Mouse (Mus musculus): Measurements from ENCODE around the gene Gm17349.
"Not testable (repeated sequence)": the region's sequence is repeated elsewhere in the genome, so short reads cannot be mapped to it uniquely, and the experiment has no call there.

Gene Gm17349

DNA sequence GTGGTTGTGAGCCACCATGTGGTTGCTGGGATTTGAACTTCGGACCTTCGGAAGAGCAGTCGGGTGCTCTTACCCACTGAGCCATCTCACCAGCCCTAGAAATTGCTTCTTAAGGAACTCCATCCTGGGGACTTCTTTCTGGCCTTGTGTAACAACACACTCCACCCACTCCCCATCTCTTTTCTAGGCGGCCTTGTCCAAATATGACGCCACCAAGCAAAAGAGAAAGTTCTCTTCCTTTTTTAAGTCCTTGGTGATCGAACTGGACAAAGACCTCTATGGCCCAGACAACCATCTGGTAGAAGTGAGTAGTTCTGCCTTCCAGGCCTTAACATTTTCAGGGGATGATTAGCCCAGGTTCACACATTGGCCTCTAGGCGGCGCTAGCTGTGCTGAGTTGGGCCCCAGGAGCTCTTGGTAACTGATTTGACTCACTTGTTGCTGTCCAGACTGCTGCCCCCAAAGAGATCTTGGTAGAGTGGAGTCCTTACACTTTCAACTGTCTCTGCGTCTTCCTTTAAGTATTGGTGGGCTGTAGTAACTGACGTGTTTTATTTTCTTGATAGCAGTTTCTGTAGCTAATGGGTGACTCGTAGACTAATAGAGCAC lies at the start of gene Gm17349:
TSS of gene Gm17349 (minus strand) at position 51 of the 609 bp plus-strand sequence.
- peak in 1 of 2 experiments; percentile 60 for DNase-seq (ENCODE audit: low spot score in 2 of 2)

DNA sequence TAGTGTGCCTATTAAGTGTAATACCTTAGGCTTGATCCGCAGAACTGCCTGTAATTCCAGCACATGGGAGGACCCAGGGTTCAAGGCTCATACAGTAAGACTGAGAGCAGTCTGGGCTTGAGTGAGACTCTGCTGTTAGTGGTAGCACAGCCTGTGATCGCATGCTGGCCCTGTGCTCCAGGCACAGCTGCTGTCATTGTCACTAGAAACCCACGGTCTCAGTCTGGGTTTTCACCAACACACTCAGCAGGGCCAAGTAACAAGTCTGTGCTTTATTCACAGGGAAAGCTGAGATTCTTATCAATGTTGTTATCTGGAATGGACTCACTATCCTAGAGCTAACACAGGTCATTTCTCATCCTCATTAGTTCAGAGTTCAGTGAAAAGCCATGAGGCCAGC lies 48.9 kb upstream of the Gm17349 start:
- DNase-seq (ENCODE audit: low spot score in 2 of 2), result no peak

DNA sequence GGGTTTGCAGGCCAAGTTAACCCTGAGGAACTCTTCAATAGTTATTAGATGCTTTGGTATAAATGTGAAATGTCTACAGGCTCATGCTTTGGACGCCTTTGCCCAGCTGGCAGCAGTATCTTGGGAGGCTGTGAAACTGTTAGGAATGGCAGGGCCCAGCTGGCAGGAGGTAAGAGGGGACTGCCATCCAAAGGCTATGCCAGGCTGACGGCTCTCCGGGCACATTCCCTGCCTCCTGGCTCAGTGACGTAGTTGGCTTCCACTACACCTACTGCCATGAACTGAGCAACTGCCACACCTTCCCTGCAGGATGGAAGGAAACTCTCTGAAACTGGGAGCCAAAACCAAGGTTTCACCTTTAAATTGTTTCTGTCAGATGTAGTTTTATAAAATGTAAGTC lies 34.9 kb upstream of the Gm17349 start:
- peak in 1 of 2 experiments; percentile 6 for DNase-seq (ENCODE audit: low spot score in 2 of 2)

DNA sequence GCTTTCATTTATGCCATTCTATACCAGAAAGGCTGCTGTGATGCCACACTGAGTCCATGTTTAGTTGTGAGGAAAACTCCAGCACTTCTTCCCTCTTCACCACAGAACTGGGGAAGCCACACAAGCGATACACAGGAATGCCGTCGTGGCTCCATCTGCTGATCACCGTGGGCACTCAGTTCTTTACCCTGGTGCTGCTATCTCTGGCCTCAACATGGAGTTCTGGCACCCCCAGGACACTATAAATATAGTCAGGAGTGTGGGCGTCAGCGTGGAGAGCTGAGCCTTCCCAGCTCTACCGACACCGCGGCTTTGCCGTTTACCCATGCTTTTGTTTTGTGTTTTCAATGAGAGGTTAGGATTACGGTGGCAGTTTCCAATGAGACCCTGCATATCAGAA lies 31.4 kb upstream of the Gm17349 start:
- no peak for DNase-seq (ENCODE audit: low spot score in 2 of 2)

DNA sequence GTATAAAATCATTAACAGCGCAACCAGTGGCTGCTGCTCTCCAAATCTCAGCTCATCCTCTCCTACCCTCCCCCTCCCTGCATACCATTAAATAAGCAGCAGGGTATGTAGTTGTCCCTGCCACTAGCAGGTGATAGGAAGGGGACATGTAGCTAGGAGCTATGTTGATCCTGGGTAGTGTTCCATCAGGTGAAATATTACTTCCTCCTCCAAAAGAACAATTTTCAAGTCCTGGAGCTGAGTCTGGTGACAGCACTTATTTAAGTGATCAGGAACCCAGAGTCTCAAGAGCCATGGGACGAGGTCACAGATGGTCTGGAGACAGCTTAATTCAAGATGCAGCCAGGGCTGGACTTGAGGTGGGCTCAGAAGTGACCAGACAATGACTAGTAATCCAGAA lies 30.3 kb upstream of the Gm17349 start:
- peak; percentile 100 for DNase-seq (ENCODE audit: low spot score in 2 of 2)

DNA sequence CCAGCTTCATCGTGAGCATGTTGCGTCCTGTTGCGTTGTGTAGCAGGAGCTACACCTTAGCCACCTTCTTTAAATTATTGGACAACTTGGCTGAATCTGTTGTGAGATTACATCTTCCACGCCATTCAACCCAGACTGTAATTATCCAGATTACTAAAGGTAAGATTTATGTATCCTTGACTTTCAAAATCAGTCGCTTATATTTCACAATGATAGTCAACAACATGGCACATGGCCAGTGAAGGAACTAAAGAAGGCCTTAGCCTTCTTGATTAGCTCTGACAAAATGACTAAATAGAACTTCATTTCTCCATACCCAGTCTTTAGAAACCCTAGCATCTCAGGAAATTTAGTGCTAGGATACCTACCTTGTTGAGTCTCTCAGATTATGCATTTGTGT lies 27.9 kb upstream of the Gm17349 start:
- DNase-seq (ENCODE audit: low spot score in 2 of 2), result no peak

DNA sequence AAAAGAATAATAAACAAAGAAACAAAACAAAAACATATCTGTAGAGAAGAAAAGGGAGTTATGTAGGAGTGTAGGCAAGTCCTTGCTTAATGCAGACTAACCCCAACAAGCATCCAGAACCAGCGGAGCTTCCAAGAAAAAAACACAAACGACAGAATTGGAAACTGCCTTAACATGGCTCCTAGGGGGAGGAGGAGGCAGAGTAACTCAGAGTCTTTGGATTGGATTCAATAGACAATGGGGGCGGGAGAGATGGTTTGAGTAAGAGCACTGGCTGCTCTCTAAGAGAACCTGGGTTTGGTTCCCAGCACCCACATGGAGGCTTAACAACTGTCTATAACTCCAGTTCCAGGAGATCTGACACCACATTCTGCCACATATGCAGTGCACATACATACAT lies 26.4 kb upstream of the Gm17349 start:
- DNase-seq (ENCODE audit: low spot score in 2 of 2), result no peak

DNA sequence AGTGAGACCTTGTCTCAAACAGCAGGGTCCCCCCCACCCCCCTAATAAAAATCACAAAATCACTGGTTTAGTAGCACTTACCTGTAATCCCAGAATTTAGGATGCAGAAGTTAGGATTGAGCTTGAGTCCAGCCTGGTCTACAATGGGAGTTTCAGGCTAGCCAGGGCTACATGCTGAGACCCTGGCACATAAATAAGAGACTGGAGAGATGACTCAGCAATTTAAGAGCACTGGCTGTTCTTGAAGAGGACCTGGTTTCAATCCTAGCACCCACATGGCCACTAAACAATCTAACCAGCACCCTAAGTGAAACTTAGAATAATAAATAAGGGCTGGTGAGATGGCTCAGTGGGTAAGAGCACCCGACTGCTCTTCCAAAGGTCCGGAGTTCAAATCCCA lies 25.9 kb upstream of the Gm17349 start:
- no peak for DNase-seq (ENCODE audit: low spot score in 2 of 2)

DNA sequence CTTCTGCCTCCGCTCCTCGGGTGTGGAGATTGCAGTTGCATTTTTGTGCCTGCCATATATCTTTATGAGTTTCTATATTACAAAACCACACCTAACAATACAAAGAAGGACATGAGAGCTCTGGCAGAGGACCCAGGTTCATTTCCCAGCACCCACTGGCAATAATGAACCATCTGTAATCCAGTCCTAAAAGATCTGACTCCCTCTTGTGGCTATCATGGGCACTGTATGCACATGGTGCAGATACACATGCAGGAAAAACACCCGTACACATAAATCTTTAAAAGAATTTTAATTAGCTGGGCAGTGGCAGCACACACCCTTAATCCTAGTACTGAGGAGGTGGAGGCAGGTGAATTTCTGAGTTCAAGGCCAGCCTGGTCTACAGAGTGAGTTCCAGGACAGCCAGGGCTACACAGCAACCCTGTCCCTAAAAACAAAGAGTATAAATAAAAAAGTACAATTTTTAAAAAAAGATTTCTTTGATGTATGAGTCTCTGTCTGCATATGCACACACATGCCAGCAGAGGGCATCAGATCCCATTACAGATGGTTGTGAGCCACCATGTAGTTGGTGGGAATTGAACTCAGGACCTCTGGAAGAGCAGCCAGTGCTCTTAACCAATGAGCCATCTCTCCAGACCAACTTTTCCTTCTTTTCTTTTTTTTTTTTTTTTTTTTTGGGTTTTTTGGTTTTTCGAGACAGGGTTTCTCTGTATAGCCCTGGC lies 23.9 kb upstream of the Gm17349 start:
- DNase-seq (ENCODE audit: low spot score in 2 of 2), result no peak

DNA sequence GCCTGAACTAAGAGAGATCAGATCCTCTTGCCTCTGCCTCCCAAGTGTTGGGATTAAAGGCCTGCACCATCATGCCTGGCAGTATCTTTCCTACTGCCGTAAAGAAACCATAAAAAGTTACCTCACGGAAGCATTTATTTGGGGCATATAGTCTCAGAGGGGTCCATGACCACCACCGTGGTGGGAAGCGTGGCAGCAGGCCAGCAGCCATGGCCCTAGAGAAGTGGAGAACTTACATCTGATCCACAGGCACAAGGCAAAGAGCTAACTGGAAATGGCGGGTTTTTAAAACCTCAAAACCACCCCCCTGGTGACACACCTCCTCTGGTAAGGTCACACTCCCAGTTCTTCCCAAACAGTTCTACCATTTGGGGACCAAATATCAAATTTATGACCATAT lies 22.9 kb upstream of the Gm17349 start:
- DNase-seq (ENCODE audit: low spot score in 2 of 2), result no peak

DNA sequence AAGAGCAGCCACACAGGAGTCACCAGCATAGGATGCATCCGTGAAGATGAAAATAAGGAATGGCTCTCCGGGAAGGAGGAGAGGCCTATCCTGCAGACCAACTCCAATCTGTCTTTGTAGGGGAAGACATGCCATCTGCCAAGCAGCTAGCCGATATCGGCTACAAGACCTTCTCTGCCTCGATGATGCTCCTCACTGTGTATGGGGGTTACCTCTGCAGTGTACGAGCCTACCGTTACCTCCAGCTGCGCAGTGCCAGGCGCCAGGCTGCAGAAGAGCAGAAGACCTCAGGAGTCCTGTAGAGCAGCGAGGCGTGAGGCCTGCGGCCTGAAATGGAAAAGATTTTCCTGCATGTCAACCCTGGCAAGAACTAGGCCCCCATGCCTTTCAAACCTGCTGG lies 22.2 kb upstream of the Gm17349 start:
- no peak for DNase-seq (ENCODE audit: low spot score in 2 of 2)

DNA sequence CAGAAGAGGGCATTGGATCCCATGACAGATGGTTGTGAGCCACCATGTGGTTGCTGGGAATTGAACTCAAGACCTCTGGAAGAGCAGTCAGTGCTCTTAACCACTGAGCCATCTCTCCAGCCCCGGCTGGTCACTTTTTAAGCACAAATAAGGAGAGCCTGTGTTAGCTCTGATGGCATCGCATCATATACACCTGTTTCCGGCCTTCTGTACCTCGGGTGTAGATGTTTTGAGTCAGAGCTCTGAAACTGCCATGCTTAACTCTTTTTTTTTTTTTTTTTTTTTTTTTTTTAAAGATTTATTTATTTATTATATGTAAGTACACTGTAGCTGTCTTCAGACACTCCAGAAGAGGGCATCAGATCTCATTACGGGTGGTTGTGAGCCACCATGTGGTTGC lies 21.7 kb upstream of the Gm17349 start:
- DNase-seq (ENCODE audit: low spot score in 2 of 2), result not testable (repeated sequence)

DNA sequence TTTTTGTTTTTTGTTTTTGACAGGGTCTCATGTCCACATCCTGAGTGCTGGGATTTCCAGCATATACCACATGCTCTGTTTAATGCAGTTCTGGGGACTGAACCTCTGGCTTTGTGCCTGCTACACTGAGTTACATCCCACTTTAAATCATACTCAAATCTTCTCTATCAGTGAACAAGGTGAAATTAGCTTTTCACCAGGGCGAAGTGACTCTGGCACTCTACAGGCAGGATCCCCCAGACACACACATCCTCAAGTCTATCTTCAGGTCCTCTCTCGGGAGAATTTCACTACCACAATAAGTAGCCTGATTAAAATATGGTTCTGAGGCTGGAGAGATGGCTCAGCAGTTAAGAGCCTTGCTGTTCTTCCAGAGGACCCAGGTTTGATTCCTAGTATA lies 21.3 kb upstream of the Gm17349 start:
- DNase-seq (ENCODE audit: low spot score in 2 of 2), result no peak

DNA sequence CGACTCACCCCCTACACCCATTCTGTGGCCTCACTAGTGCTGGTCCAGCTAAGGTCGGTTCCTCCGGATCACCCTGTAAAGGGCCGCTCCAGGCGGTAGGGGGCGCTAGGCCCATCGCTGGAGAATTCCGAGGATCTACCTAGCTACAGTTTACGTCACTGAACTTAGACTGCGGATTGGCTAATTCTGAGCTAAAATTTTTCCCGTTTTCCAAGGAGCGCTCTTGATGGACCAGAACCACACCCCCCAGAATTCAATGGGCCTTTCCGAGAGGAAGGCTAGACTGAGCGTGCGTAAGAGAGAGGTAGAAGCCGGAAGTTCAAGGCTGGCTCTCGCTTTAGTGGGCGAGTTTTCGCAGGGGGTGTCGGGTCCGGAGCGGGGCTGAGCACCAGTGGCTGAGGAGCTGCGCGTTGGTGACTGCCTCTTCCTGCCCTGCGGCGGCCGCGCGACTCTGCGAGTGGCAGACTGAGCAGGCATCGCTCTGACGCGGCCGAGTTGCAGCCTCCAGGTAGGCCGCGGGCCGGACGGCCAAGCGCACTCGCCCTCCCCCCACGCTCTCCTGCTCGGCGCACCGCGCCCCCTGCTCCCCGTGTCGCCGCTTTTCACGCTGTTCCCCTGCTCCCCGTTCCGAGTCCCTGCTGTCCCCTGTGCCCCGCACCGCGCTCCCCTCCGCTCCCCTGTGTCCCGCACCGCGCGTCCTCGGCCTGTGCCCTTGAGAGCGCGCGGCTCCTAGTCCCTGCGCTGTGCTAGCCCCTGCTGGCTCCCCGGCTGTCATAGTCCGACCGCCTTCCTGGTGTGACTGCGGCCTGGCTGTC lies 20.3 kb upstream of the Gm17349 start, which contains the start of gene Cox14:
TSS of gene Cox14 (plus strand) at position 278 of the 815 bp plus-strand sequence.
- DNase-seq (ENCODE audit: low spot score in 2 of 2), result peak; percentile 98

DNA sequence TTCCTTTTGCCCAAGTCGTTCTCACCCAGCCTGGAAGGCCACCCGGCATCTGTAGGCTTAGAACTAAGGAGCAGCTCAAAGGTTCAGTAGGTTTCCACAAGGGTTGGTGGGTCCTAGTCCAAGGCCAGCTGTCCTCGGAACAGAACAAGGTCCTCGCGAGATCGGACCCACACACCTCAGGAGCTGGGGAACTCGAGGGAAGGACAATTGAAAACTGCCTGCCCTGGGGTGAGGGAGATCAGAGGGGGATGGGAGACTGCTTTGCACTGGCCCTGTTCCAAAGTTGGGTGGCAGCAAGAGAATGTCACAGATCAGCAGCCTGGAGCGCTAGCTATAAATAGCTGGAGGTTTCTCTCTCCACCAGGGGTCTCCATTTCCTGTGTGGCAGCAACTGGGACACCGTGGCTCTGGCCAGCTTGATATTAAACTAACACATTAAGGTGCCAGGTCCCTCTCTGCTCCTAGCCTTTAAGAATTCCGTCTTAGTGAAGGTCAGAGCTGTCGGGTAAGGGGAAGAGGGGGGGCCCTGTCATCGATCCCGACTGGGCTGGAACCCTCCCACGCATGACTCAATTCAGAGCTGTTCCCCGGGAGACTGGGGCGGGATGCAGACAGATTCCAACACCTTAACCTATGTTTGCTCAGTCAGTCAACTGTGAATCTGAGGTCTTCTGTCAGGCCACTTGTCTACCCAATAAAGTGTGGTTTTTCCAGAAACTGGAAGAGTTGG lies 19.2 kb upstream of the Gm17349 start:
- peak; percentile 77 to 86 for DNase-seq (ENCODE audit: low spot score in 2 of 2)

DNA sequence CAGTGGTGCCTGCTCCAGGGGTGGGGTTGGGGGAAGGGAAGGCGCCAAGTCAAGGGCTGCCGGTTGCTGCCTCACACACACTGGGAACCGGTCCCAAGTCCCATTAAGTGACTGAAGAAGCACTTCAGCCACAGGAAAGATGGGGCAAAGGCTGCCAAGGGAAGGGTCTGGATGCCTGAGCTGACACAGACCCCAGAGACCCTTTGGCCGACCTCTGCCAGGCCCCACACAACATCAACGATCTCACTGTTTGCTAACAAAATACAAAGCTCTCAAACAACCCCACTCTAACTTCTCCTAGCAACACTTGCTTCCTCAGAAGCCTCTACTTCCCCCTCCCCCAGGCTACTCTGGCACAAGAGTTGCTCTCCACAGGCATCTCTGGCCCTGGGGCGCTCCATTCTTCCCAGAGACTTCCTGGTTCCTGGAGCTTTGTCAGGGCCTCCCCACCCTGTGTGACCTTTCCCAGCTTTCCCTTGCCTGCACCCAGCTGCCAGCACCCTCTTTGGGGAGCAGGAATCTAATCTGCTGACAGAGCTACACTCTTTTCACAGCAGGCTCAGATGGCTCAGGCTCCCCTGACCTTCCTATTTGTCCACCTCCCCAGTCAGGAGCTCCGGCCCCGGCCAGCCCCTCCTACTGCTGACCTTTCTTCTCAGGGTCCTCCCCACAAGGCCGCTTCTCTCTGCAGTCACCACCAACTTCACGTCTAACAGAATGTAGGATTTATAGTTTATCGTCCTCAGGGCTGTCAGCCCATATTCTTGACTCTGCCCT lies 18.4 kb upstream of the Gm17349 start:
- peak; percentile 86 to 87 for DNase-seq (ENCODE audit: low spot score in 2 of 2)

DNA sequence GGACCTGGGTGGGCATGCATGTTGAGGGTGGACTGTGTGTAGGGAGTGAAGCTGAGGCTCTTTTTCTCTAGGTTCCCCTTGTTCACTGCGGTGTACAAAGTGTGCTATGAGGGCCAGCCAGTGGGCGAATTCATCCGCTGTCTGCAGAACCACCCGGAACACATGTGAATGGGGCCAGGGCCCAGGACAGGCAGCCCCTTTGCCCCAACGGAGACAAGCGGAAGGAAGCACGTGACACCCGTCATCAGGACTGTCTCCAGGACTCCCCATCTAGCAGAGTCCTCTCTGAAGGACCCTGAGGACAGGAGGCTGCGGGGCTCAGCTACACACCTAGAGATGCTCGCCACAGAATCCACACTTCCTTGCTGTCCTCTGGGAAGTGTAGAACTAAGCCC lies 17.8 kb upstream of the Gm17349 start:
- no peak for DNase-seq (ENCODE audit: low spot score in 2 of 2)

DNA sequence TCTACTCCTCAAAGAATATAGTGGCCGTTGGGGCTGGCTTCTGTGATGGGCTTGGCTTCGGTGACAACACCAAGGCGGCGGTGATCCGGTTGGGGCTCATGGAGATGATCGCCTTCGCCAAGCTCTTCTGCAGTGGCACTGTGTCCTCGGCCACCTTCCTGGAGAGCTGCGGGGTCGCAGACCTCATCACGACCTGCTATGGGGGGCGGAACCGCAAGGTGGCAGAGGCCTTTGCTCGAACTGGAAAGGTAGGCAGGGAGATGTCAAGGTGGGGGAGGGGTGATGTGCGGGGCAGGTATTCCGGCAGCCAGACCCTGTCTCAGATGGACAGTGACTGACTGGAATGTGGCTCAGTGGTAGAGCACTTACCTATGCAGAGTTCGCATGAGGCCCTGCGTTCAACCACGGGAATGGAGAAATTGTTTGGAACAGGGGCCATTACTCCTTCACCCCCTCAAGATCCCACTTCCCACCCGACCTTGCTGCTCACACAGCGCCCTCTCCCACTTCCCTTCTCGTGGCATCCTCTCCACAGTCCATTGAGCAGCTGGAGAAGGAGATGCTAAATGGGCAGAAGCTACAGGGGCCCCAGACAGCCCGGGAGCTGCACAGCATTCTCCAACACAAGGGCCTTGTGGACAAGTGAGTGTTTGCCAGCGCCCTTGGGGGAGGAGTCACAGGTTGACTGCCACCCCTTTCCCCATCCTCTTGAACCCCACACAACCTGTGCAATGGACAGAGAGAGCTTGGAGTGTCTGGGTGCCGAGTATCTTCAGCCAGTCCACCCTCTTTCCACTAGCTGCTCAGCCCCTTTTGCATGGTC lies 16.8 kb upstream of the Gm17349 start:
- DNase-seq (ENCODE audit: low spot score in 2 of 2), result no peak

DNA sequence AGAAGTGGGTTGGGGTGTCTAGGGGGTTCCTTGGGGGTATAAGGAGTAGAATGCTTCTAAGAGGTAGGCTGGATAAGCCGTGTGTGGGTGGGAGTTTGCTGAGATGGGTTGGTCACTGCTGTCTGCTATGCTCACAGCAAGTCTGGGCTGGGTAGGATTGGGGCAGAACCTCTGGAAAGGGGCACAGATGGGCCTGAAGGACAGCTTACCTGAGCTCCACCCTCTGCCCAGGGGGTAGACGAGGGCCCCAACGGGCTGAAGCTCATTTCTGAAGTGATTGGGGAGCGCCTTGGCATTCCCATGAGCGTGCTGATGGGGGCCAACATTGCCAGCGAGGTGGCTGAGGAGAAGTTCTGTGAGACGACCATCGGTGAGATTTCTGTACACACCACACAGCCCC lies 14.6 kb upstream of the Gm17349 start:
- no peak for DNase-seq (ENCODE audit: low spot score in 2 of 2)

DNA sequence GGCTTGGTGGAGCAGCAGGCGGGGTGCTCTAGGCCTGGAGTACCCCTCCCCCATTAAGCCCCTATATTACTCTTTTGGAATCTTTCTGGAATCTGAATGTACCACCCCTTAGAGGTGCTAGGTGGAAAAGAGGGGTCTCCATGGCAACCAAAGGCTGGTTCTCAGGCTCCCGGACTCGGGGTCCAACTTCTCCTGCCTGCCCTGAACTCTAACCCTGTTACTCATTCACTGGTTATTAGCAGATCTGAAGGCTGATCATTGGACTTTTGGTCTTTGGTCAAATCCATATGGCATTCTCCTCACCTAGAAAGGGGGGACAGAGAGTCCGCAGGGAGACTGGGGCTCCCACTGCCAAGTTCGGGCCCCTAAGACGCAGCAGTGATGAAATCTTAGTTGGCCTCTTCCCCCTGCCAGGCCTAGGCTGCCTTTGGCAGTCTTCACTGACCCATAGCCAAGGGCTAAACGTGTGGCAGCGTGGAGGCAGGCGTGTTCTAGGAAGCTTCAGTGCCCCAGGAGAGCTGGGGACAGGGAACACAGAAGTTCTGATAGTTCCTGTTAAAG lies 13.3 kb upstream of the Gm17349 start:
- peak in 1 of 2 experiments; percentile 22 for DNase-seq (ENCODE audit: low spot score in 2 of 2)

All from heart, adult 9 months (tissue).